Comparison of ENCODE assay signal across 1 mouse cellular context in the genomic region with DNA sequence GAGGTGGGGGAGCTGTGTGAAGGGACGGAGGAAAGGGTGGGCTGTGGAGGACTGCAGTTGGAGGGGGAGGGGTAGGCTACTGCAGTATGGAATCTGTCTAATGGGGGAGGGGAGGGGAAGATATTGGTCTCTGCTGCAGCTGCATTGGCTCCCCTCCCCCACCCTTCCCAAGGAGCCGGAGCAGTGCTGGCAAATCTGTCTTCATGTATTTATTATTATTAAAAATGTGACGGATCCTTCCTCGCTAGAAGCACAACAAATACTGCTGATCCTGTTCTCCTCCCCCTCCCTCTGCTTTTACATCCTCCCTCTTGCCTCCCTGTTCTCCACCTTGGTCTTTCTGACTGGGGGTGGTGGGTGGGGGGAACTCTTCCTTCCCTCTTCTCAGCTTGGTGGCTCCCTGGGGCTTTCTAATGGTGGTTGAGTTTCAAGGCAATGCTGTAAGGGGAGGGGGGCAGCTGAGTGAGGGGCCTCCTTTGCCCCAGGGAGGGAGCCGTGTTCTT.
TF ChIP-seq lines count a peak whose summit lies in the region.

No protein-coding gene starts in this region.

TF ChIP-seq in ES-E14, 5 proteins besides CTCF, POLR2A, EP300 and RAD21 (continued from another document):
- no peak for TF ChIP-seq ZC3H11A (IDR thresholded peaks at IDR 0.05; ENCODE audit: borderline replicate concordance, low read depth, low read length)
- no peak for TF ChIP-seq CHD2 (IDR thresholded peaks at IDR 0.05; ENCODE audit: low read depth, low read length)
- no peak for TF ChIP-seq MAFK (IDR thresholded peaks at IDR 0.05; ENCODE audit: insufficient read depth, low read depth, low read length)
